Mouse (Mus musculus): Measurements from ENCODE around the gene Ppm1a. TPM values are rescaled to one million over a fixed set of nuclear protein-coding genes. Genes with fewer than 3 reads are reported as not detected.
A peak's percentile ranks its signal among the peaks of the same experiment; 100 is the strongest.
"Not testable (repeated sequence)": the region's sequence is repeated elsewhere in the genome, so short reads cannot be mapped to it uniquely, and the experiment has no call there.

The Ppm1a gene
- polyA plus RNA-seq, 1 experiment = 143 TPM

DNA sequence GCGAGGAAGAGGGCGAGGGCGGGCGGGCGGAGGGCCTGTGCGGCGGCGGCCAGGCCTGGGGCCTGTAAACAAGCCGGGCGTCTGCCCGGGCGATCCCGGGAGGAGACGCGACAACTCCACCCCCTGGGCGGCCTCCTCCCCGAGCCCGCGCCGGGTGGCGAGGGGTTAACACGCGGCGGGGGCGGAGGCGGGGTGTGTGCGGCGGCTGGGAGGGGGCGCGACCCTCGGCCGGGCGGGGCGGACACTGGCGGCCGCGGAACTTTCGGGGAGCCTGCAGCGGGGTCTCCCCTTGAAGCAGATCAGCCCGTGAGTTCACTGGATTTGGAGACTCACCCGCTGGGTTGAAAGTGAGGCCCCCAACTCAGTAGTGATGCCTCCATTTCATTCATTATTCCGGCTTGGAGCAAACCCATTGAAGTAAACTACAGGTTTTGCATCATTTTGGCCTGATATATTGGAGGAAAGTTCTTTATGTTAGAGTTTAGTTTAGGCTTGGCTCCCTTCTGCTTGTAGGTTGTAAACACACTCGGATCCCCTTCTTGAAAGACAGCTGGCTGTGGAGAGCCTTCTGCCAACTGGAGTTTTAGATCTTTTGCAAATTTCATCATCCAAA, 4.5 kb downstream of the Ppm1a start:
- DNase-seq (ENCODE audit: low spot score) = peak; percentile 64

GRCm38 (mm10) chr12:72762502-72762901, 5.2 kb downstream of the Ppm1a start:
- DNase-seq (ENCODE audit: low spot score) = no peak

DNA sequence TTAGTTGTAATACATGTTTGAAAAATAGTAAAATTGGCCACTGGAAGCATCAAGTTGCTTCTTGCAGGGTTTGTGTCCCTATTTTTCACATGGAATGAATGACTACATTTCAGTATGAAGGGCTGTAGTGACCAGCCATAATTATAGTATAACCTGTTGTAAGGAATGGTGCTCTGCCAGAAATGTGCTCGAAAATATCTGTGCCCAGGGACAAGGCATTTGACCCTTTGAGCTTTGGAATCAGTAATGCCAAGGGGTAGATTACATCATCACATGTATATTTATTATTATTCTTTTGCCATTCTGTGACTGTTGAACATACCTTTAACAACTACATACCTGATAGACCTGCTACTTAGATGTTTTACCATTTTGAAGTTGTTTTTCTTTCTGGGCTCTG, 5.9 kb downstream of the Ppm1a start:
- DNase-seq (ENCODE audit: low spot score) = no peak

GRCm38 (mm10) chr12:72767809-72768208, 10.6 kb downstream of the Ppm1a start:
- DNase-seq (ENCODE audit: low spot score) = no peak

GRCm38 (mm10) chr12:72768230-72768629, 11.0 kb downstream of the Ppm1a start:
- no peak for DNase-seq (ENCODE audit: low spot score)

DNA sequence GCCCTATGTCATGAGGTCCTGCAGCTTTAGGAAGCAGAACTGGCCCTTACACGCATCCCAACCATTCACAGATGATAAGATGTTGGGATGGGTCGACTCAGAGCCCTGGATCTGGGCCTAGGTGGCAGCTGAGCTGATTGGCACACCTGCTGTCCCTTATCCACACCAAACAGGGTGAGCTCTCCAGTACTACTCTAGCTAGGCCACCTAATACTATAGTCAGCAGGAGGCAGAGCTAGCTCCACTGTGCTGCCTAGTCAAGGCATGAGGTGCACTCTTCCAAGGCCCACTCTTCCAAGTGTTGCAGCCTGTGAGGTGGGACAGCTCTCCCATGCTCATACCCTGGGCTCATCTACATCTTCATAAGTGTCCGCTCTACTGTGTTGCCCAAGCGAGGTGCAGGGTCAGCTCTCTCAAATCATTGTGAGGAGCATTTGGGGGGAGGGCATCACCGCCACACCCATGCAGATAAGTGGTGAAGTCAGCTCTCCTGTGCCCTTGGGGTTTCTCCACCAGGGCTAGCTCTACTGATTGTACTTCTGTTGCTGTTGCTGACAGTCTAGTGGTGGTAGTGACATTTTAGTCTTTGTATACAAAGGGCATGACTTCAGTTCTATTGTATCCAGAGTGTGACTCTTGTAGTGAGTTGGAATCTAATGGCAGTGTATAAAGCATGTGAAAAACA, 12.4 kb downstream of the Ppm1a start:
- no peak for DNase-seq (ENCODE audit: low spot score)

GRCm38 (mm10) chr12:72771153-72771552, 13.9 kb downstream of the Ppm1a start:
- no peak for DNase-seq (ENCODE audit: low spot score)

DNA sequence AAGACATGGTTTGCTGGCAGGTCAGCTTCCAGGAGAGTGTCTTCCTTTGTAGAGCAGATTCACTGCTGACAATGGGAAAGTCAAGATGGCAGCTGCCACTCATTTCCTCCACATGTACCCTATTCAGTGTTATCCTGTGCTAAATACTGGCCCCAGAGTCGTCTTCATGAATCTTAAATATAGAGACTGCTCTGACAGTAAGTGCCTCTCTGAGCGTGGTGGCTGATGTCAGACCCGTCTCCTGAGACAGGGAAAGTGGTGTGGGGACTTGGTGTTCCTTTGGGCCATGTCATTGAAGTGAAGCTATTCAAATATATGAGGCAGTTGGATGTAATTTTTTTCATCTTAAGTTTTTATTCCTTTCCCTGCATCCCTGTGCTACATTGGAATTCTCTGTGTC, 14.5 kb downstream of the Ppm1a start:
- no peak for DNase-seq (ENCODE audit: low spot score)

GRCm38 (mm10) chr12:72773921-72774320, 16.7 kb downstream of the Ppm1a start:
- DNase-seq (ENCODE audit: low spot score) = no peak

DNA sequence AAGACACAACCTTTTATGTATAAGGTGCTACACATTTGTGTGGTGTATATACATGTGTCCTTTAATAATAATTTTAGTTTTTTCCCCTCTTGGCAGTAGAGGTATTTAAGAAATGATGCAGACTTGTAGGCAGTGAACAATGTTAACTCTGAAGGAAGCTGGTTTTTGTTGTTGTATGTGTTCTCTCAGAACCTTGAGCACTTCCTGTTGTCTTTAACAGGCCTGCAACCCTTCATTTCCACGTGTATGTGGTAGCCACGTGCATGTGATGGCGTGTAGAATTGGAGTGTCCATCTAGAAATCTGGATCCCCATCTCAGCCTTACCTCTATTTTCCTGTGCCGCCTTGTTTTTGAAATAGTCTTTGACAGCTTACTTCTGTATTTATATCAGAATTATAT, 20.0 kb downstream of the Ppm1a start:
- DNase-seq (ENCODE audit: low spot score) = no peak

GRCm38 (mm10) chr12:72780136-72780535, 22.9 kb downstream of the Ppm1a start:
- no peak for DNase-seq (ENCODE audit: low spot score)

- not testable (repeated sequence) for DNase-seq (ENCODE audit: low spot score)
Observed at GRCm38 (mm10) chr12:72782786-72783185, 25.5 kb downstream of the Ppm1a start.

GRCm38 (mm10) chr12:72785183-72785930, 28.1 kb downstream of the Ppm1a start:
- no peak for DNase-seq (ENCODE audit: low spot score)

DNA sequence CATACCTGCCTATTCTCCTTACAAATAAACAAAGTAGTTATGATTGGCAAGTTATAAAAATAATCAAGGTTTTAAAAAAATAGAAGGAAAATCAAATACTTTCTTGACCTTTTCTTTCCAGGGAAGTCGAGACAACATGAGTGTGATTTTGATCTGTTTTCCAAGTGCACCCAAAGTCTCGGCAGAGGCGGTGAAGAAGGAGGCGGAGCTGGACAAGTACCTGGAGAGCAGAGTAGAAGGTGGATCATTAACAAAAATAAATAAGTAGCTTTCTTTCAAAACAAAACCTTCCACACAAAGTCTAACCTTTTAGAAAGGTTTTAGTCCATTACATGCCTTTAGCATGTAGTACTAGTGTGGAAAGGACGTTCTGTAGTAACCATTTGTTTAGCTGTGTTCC, 29.3 kb downstream of the Ppm1a start:
- no peak for DNase-seq (ENCODE audit: low spot score)

- no peak for DNase-seq (ENCODE audit: low spot score)
Observed at GRCm38 (mm10) chr12:72786986-72787385, 29.7 kb downstream of the Ppm1a start.

DNA sequence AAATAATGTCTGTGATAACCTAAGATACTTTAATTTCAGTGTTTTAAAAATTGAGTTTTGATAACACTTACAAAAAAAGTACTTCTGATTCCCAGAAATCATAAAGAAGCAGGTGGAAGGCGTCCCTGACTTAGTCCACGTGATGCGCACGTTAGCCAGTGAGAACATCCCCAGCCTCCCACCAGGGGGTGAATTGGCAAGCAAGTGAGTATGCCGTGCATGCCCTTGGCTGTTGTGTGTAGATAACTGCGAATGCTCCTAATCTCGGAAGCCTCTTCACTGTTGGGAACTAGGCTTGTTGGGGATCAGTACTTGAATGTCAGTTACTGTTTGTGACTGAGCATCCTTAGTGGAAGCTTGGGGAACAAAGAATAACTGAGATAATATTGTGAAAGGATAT, 33.3 kb downstream of the Ppm1a start:
- DNase-seq (ENCODE audit: low spot score) = no peak

DNA sequence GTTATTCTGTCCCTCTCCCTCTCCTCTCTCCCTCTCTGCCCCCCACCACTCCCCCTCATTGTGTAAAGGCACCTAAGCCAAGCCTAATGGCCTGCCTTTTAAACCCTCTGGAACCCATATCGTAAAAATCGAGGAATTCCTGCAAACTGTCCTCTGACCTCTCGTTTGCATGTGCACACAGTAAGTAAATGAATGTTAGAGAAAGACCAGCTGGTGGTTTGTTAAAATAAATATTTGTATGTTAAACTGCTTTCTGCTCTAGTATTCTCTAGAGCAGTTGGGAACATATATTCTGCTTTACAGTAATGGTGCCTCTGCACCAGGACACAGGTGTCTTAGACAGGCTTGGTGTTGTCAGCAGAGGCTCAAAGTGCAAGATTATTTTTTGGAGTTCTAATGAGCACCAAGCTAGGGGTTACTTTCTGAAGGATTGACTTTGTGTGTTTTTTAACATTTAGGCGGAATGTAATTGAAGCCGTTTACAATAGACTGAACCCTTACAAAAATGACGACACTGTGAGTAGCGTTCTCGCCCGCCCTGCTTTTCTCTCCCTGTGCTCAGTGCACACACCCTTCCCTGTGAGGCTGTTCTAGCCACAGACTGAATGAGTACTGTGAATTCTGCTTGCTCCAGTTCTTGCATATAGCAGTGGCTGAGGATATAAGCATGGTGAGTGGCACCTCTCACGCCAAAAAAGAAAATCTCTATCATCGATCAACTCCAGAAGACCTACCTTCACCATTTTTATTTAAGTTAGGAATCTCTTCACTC, 35.3 kb downstream of the Ppm1a start:
- no peak for DNase-seq (ENCODE audit: low spot score)

DNA sequence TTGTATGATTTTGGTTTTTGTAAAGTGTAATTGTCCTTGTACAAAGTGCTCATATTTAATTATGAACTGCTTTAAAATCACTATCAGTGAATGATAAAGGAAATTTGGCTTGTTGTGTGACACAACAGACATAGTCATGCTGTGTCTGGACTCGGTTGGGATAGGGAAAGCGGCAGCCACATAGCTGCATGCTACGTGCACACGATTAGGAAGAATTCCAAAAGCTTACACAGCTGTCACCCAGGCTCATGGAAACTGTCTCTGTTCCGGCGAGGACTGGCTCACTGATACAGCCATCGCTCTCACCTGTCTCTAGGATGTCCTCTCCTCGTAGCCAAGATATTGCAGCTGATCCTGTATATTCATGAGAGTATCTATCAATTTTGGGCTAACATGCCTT, 36.7 kb downstream of the Ppm1a start:
- DNase-seq (ENCODE audit: low spot score) = no peak

DNA sequence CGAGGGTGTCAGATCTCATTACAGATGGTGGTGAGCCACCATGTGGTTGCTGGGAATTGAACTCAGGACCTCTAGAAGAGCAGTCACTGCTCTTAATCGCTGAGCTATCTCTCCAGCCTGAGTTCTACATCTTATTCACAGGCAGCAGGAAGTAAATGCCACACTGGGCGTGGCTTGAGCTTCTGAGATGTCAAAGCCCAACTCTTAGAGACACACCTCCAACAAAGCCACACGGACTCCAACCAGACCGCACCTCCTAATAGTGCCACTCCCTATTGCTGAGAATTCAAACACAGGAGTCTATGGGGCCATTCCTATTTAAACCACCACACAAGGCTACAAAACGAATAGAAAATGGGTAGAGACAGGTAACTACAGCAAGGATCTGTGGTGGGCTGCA, 52.5 kb downstream of the Ppm1a start:
- DNase-seq (ENCODE audit: low spot score) = no peak

DNA sequence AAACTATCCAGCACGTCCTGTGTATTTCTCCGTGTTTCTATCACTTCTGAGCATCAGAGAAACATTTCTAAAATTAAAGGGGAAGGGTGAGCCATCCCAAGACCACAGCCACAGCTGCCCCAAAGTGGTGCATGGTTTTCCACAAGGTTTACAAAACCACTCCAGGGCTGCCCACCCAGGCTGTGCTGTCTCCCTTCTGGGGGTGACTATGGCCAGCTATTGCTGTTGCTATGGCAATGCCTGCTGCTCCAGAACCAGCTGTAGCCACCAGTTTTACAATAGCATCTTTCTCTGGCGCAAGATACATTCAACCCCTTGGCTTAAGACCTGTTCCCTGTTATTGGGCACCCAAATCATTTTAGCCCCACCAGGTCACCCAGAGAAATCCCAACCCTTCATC, 54.3 kb downstream of the Ppm1a start:
- no peak for DNase-seq (ENCODE audit: low spot score)

DNA sequence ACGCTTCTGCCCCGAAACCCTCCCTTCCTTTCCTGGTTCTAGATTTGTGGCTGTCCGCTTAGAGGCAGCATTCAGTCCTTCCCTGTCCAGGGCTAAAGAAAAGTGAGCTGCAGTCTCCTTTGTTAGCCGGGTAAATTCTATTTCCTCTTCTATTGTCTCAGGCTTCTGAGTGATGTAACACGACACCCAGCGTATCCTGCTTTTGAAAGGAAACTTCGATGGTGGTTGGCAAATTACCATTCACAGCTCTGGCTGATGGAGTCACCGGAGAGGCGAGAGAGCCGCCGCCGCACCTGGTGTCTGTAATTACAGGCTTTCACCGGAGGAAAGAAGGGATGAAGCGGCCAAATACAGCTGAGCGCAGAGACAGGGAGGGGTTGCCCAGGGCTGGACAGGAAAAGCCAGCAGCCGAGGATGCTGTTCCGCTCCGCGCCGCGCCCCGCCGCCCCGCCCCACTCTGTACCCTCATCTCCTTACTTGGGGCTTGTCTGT, 63.7 kb downstream of the Ppm1a start:
- no peak for DNase-seq (ENCODE audit: low spot score)

- DNase-seq (ENCODE audit: low spot score) = no peak
Observed at GRCm38 (mm10) chr12:72821589-72821988, 64.3 kb downstream of the Ppm1a start.

Measured in urinary bladder, adult 2 months (tissue).